Mouse (Mus musculus): ENCODE results near the gene Tfeb. TPM values are rescaled to one million over a fixed set of nuclear protein-coding genes. Genes with fewer than 3 reads are reported as not detected.

The Tfeb gene
- polyA plus RNA-seq, 1 experiment from 2014 or later = 25.7 TPM

DNA sequence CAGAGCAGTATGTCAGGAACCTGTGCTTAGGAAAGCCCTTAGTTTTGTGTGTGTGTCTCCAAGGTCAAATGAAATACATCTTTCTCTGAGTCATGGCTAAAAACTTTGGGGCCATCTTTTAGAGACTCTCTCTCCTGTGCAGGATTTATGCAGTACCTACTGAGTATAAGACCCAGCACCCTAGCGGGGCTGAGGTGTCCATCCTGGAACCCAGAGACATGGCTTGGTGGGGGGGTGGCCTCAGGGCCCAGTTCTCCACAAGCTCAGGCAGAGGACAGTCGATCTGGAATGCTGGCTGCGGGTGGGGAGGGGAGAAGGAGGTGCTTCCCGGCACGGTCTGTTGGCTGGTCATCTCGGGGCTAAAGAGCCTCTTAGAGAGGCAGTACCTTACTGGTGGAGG, 19.5 kb downstream of the Tfeb start:
- peak overlapping the region; percentile 14; the same call in 1 of the 2 replicates for H3K9ac ChIP-seq (ENCODE audit: low read length)
- no peaks in the 10 kb centered on the region for H3K27me3 ChIP-seq (ENCODE audit: control insufficient read depth, insufficient read depth, low read length)
- WGBS = 26% methylated on average over 6 of the region's 6 CpGs
- H3K4me3 ChIP-seq (ENCODE audit: low read length) = no peak overlapping the region
- peaks cover 29% of the 10 kb centered on the region for H3K4me1 ChIP-seq (ENCODE audit: control insufficient read depth, insufficient read depth, low read length)
- H3K27ac ChIP-seq (ENCODE audit: low read length) = peak overlapping the region; percentile 68
- peaks cover 8% of the 10 kb centered on the region for H3K36me3 ChIP-seq (ENCODE audit: control insufficient read depth, insufficient read depth)
- ATAC-seq (replicated peaks; ENCODE audit: extremely low read depth, insufficient read depth, low FRiP score) = peak; percentile 30; the same call in 1 of the 2 replicates
- 0 out of 2 replicates have a peak overlapping the region, but pooled peaks have one; percentile 2 for H3K4me2 ChIP-seq (ENCODE audit: low read depth, low read length)
- no peaks in the 10 kb centered on the region for H3K9me3 ChIP-seq (replicated peaks; ENCODE audit: control insufficient read depth, low read length)

DNA sequence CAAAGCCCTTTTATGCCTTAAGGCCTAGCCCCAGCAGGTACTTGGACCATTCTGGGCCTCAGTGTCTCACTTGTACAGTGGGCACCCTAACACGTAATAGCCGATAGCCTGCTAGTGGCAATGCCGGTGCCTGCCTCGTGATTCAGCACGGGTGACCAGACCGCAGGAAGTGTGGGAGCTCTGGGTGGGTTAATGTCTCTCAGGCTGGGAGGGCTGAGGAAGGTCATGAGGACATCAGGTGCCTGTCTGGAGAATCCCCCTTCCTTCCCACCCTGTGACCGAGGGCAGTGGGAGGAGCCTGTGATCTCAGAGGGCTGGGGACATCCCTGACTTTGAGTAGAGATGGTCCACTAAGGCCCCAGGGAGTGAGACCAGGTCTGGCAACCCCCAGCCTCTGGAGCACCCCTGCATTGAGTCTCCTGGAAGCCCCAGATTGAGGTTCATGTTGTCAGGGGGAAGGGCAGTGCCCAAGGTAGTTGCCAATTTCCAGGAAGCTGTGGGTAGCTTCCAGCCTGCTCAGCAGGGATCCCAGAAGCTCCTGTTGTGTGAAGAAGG, 20.3 kb downstream of the Tfeb start:
- no peaks in the 10 kb centered on the region for H3K27me3 ChIP-seq (ENCODE audit: control insufficient read depth, insufficient read depth, low read length)
- H3K4me1 ChIP-seq (ENCODE audit: control insufficient read depth, insufficient read depth, low read length) = peaks cover 35% of the 10 kb centered on the region
- H3K4me3 ChIP-seq (ENCODE audit: low read length) = no peak overlapping the region
- no peak overlapping the region for H3K4me2 ChIP-seq (ENCODE audit: low read depth, low read length)
- no peaks in the 10 kb centered on the region for H3K9me3 ChIP-seq (replicated peaks; ENCODE audit: control insufficient read depth, low read length)
- peak overlapping the region; percentile 68 for H3K27ac ChIP-seq (ENCODE audit: low read length)
- ATAC-seq (replicated peaks; ENCODE audit: extremely low read depth, insufficient read depth, low FRiP score) = no peak
- no peaks in the 10 kb centered on the region; the same call in 1 of the 2 replicates for H3K36me3 ChIP-seq (ENCODE audit: control insufficient read depth, insufficient read depth)
- H3K9ac ChIP-seq (ENCODE audit: low read length) = 0 out of 2 replicates have a peak overlapping the region, but pooled peaks have one; percentile 5
- 68% methylated on average over 7 of the region's 7 CpGs for WGBS

- Histone ChIP-seq H3K4me2 (ENCODE audit: low read depth, low read length) (peak overlapping the region; percentile 30), H3K9ac (ENCODE audit: low read length) (peak overlapping the region; percentile 56), H3K27ac (ENCODE audit: low read length) (peak overlapping the region; percentile 44), H3K9me3 (replicated peaks; ENCODE audit: control insufficient read depth, low read length) (no peaks in the 10 kb centered on the region), H3K36me3 (ENCODE audit: control insufficient read depth, insufficient read depth) (no peaks in the 10 kb centered on the region), H3K4me3 (ENCODE audit: low read length) (no peak overlapping the region), H3K27me3 (ENCODE audit: control insufficient read depth, insufficient read depth, low read length) (no peaks in the 10 kb centered on the region), H3K4me1 (ENCODE audit: control insufficient read depth, insufficient read depth, low read length) (peaks cover 44% of the 10 kb centered on the region)
- 47% methylated on average over 15 of the region's 15 CpGs for WGBS
- ATAC-seq (replicated peaks; ENCODE audit: extremely low read depth, insufficient read depth, low FRiP score) = peak; percentile 61
Measured at GRCm38 (mm10) chr17:47759702-47760410, 23.0 kb downstream of the Tfeb start.

DNA sequence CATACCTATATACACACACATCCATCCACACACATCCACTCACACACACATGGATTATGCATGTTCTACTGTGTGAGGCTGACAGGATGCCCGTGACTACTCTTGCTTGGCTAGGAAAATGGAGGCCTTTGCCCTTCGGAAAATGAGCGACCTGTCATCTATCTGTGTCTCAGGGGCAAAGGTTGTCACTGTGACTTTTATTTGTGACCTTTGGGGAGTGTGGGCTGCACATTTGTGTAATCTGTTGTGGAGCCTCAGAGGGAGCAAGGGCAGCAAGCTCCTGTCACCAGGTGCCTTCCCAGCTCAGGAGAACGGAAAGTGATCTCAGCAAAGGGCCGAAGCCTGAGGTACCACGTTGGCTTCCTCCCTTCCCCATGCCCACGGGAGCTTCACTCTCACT, 25.2 kb downstream of the Tfeb start:
- H3K27ac ChIP-seq (ENCODE audit: low read length) = peak overlapping the region; percentile 87
- no peaks in the 10 kb centered on the region for H3K27me3 ChIP-seq (ENCODE audit: control insufficient read depth, insufficient read depth, low read length)
- H3K4me3 ChIP-seq (ENCODE audit: low read length) = no peak overlapping the region
- H3K9me3 ChIP-seq (replicated peaks; ENCODE audit: control insufficient read depth, low read length) = no peaks in the 10 kb centered on the region
- no peak for ATAC-seq (replicated peaks; ENCODE audit: extremely low read depth, insufficient read depth, low FRiP score)
- H3K9ac ChIP-seq (ENCODE audit: low read length) = peak overlapping the region; percentile 60
- H3K4me2 ChIP-seq (ENCODE audit: low read depth, low read length) = no peak overlapping the region
- 66% methylated on average over 7 of the region's 7 CpGs for WGBS
- no peaks in the 10 kb centered on the region for H3K36me3 ChIP-seq (ENCODE audit: control insufficient read depth, insufficient read depth)
- H3K4me1 ChIP-seq (ENCODE audit: control insufficient read depth, insufficient read depth, low read length) = peaks cover 38% of the 10 kb centered on the region

- H3K36me3 ChIP-seq (ENCODE audit: control insufficient read depth, insufficient read depth) = no peaks in the 10 kb centered on the region
- no peaks in the 10 kb centered on the region for H3K9me3 ChIP-seq (replicated peaks; ENCODE audit: control insufficient read depth, low read length)
- H3K27me3 ChIP-seq (ENCODE audit: control insufficient read depth, insufficient read depth, low read length) = no peaks in the 10 kb centered on the region
- H3K4me2 ChIP-seq (ENCODE audit: low read depth, low read length) = peak overlapping the region; percentile 16
- H3K9ac ChIP-seq (ENCODE audit: low read length) = peak overlapping the region; percentile 60
- peaks cover 35% of the 10 kb centered on the region for H3K4me1 ChIP-seq (ENCODE audit: control insufficient read depth, insufficient read depth, low read length)
- peak; percentile 92 for ATAC-seq (replicated peaks; ENCODE audit: extremely low read depth, insufficient read depth, low FRiP score)
- WGBS = 27% methylated on average over 13 of the region's 13 CpGs
- H3K27ac ChIP-seq (ENCODE audit: low read length) = peak overlapping the region; percentile 87
- H3K4me3 ChIP-seq (ENCODE audit: low read length) = no peak overlapping the region
Measured at GRCm38 (mm10) chr17:47762518-47763340, 25.9 kb downstream of the Tfeb start.

DNA sequence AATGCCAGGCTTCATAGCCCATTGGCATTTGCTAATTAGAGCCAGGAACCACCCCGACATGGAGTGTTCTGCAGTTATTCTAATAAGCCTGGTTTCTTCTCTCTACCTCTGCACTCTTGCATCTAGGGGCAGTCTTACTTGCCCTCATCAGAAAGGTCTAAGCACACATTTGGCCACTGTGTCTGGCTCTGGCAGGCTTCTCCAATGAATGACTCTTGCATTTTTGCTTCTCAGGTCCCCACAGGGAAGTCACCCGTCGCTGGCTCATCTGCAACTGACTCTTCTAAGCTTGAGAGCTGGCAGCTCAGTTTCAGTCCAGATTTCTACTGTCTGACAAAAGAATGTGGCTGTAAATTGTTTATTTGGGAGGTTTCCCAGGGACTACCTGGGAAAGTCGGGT, 29.2 kb downstream of the Tfeb start:
- Histone ChIP-seq H3K27ac (ENCODE audit: low read length) (no peak overlapping the region), H3K9me3 (replicated peaks; ENCODE audit: control insufficient read depth, low read length) (no peaks in the 10 kb centered on the region), H3K9ac (ENCODE audit: low read length) (no peak overlapping the region), H3K4me1 (ENCODE audit: control insufficient read depth, insufficient read depth, low read length) (peaks cover 35% of the 10 kb centered on the region), H3K4me2 (ENCODE audit: low read depth, low read length) (no peak overlapping the region), H3K4me3 (ENCODE audit: low read length) (no peak overlapping the region), H3K27me3 (ENCODE audit: control insufficient read depth, insufficient read depth, low read length) (no peaks in the 10 kb centered on the region), H3K36me3 (ENCODE audit: control insufficient read depth, insufficient read depth) (no peaks in the 10 kb centered on the region)
- WGBS = 75% methylated on average over 4 of the region's 4 CpGs
- no peak for ATAC-seq (replicated peaks; ENCODE audit: extremely low read depth, insufficient read depth, low FRiP score)

GRCm38 (mm10) chr17:47766407-47767043, 29.7 kb downstream of the Tfeb start:
- Histone ChIP-seq H3K9me3 (replicated peaks; ENCODE audit: control insufficient read depth, low read length) (no peaks in the 10 kb centered on the region), H3K4me2 (ENCODE audit: low read depth, low read length) (no peak overlapping the region), H3K4me1 (ENCODE audit: control insufficient read depth, insufficient read depth, low read length) (peaks cover 35% of the 10 kb centered on the region), H3K9ac (ENCODE audit: low read length) (no peak overlapping the region), H3K36me3 (ENCODE audit: control insufficient read depth, insufficient read depth) (no peaks in the 10 kb centered on the region), H3K4me3 (ENCODE audit: low read length) (no peak overlapping the region), H3K27me3 (ENCODE audit: control insufficient read depth, insufficient read depth, low read length) (no peaks in the 10 kb centered on the region), H3K27ac (ENCODE audit: low read length) (no peak overlapping the region)
- WGBS = 82% methylated on average over 6 of the region's 6 CpGs
- no peak for ATAC-seq (replicated peaks; ENCODE audit: extremely low read depth, insufficient read depth, low FRiP score)

GRCm38 (mm10) chr17:47767081-47767455, 30.2 kb downstream of the Tfeb start:
- WGBS = 74% methylated on average over 2 of the region's 2 CpGs
- no peak overlapping the region for H3K4me2 ChIP-seq (ENCODE audit: low read depth, low read length)
- H3K4me3 ChIP-seq (ENCODE audit: low read length) = no peak overlapping the region
- no peak overlapping the region for H3K27ac ChIP-seq (ENCODE audit: low read length)
- H3K9me3 ChIP-seq (replicated peaks; ENCODE audit: control insufficient read depth, low read length) = peaks cover 2% of the 10 kb centered on the region
- peaks cover 1% of the 10 kb centered on the region; the same call in 1 of the 2 replicates for H3K36me3 ChIP-seq (ENCODE audit: control insufficient read depth, insufficient read depth)
- no peak overlapping the region for H3K9ac ChIP-seq (ENCODE audit: low read length)
- no peak for ATAC-seq (replicated peaks; ENCODE audit: extremely low read depth, insufficient read depth, low FRiP score)
- H3K4me1 ChIP-seq (ENCODE audit: control insufficient read depth, insufficient read depth, low read length) = peaks cover 30% of the 10 kb centered on the region
- H3K27me3 ChIP-seq (ENCODE audit: control insufficient read depth, insufficient read depth, low read length) = no peaks in the 10 kb centered on the region
